Mouse (Mus musculus) midbrain, embryonic 16.5 days (tissue): ENCODE data around the gene Sergef. TPM values are rescaled to one million over a fixed set of nuclear protein-coding genes. Genes with fewer than 3 reads are reported as not detected.

Experiments used
- ATAC-seq: fragments of 200-750 bp; cut with Nextera tagmentation; 2 replicates; pipeline ENCODE4 v1.8.0; 2017; ENCODE audit warnings: moderate TSS enrichment
- H3K27ac ChIP-seq: fragments of 300-500 bp; sonication (generic); 2 replicates; pipeline ENCODE4 v1.5.1; 2014; ENCODE audit warnings: mild to moderate bottlenecking, low read length, mixed read lengths
- H3K27me3 ChIP-seq: fragments of 300-500 bp; sonication (generic); 2 replicates; pipeline ENCODE4 v1.6.1; 2014; ENCODE audit warnings: low read depth, low read length, mixed read lengths; ENCODE audit not compliant: control insufficient read depth, insufficient read depth
- H3K36me3 ChIP-seq: fragments of 300-500 bp; sonication (generic); 2 replicates; pipeline ENCODE4 v1.6.1; 2014; ENCODE audit warnings: mild to moderate bottlenecking, low read length, moderate library complexity, mixed read lengths; ENCODE audit not compliant: control insufficient read depth, insufficient read depth
- H3K4me1 ChIP-seq: fragments of 300-500 bp; sonication (generic); 2 replicates; pipeline ENCODE4 v1.6.1; 2014; ENCODE audit warnings: mild to moderate bottlenecking, low read length, mixed read lengths; ENCODE audit not compliant: control insufficient read depth, insufficient read depth
- H3K4me2 ChIP-seq: fragments of 300-500 bp; sonication (generic); 2 replicates; pipeline ENCODE4 v1.6.1; 2014; ENCODE audit warnings: mild to moderate bottlenecking, low read length, mixed read lengths
- H3K4me3 ChIP-seq: fragments of 300-500 bp; sonication (generic); 2 replicates; pipeline ENCODE4 v1.5.1; 2014; ENCODE audit warnings: low read depth, mild to moderate bottlenecking, low read length, moderate library complexity, mixed read lengths
- H3K9ac ChIP-seq: fragments of 300-500 bp; sonication (generic); 2 replicates; pipeline ENCODE4 v1.6.1; 2014; ENCODE audit warnings: low read depth, low read length, mixed read lengths
- H3K9me3 ChIP-seq: fragments of 300-500 bp; sonication (generic); replicated peaks from 2 replicates; pipeline ENCODE4 v1.6.1; 2014; ENCODE audit warnings: mild to moderate bottlenecking, low read length, mixed read lengths; ENCODE audit not compliant: control insufficient read depth, poor library complexity, severe bottlenecking
- WGBS: fragments of 180-500 bp; shearing (Covaris S2); extraction: QIAGEN DNeasy Blood & Tissue Kit; methylation state at CpG from one replicate; pipeline ENCODE4 v1.1.7; 2014; 5-methylcytosine and 5-hydroxymethylcytosine counted together
- polyA plus RNA-seq: library from polyadenylated mRNA; unstranded; fragments of >200 nt; fragmentation: Nextera tagmentation; extraction: Ambion mirVana; gene quantifications from 2 replicates; pipeline ENCODE4 v1.2.1, GENCODE M21; 2015

Sergef gene
- polyA plus RNA-seq, 1 experiment from 2014 or later = 45.8 TPM

DNA sequence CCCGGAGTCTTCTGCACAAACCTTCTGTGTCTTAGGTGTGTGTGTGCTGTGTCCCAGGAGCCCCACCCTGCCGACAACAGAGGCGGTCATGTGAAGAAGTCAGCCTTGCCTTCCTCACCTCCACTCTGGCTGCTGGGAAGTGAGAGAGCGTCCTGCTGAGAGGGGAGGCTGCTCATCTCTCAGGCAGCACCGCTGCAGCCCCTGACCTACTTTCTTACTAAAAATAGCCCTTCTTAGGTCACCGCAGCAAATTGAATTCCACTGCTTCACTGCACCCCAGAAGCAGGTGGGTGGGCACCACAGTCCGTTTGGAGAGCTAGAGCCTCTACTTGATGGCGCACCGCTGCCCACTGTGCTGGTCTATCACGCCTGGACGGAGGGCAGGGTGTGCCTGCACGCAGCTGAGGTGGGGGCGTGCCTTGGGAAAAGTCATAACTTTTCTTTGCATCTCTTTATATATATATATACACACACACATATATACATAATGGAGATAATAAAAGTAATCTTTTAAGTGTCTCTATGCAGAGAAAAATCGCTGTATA, 147.4 kb downstream of the Sergef start:
- Histone ChIP-seq H3K4me1 (peaks cover 9% of the 10 kb centered on the region), H3K4me3 (no peak overlapping the region), H3K27me3 (no peaks in the 10 kb centered on the region), H3K27ac (peak overlapping the region; percentile 43), H3K9me3 (no peaks in the 10 kb centered on the region), H3K9ac (no peak overlapping the region), H3K36me3 (no peaks in the 10 kb centered on the region), H3K4me2 (no peak overlapping the region)
- 57% methylated on average over 14 of the region's 14 CpGs for WGBS
- peak; percentile 66; the same call in 1 of the 2 replicates for ATAC-seq

GRCm38 (mm10) chr7:46487354-46487753, 152.3 kb downstream of the Sergef start:
- no peaks in the 10 kb centered on the region for H3K36me3 ChIP-seq
- no peaks in the 10 kb centered on the region for H3K27me3 ChIP-seq
- WGBS = 19% methylated on average over 4 of the region's 4 CpGs
- no peaks in the 10 kb centered on the region for H3K9me3 ChIP-seq
- H3K4me3 ChIP-seq = no peak overlapping the region
- ATAC-seq = no peak
- H3K4me1 ChIP-seq = peaks cover 15% of the 10 kb centered on the region
- no peak overlapping the region for H3K4me2 ChIP-seq
- no peak overlapping the region for H3K27ac ChIP-seq
- no peak overlapping the region for H3K9ac ChIP-seq

- no peak overlapping the region for H3K9ac ChIP-seq
Measured at GRCm38 (mm10) chr7:46486761-46487160, 152.8 kb downstream of the Sergef start.

DNA sequence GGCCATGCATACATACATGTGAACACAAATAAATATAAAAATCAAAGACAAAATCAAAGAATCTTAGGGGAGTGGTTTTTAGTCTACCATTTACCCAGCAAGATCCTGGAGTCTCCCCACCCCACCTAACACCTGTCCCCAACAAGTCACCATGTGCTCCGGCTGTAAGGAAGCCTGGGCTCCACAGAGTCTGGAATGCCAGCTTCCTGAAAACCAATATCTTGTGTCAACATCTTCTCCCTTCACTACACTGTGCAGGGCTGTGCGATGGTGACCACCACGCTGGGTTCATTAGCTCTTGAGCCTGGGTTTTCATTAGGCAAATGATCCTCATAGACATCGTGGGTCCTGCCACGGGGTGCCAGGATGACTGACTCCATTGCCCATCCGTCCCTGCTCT, 155.4 kb downstream of the Sergef start:
- Histone ChIP-seq H3K4me3 (no peak overlapping the region), H3K4me1 (0 out of 2 replicates have a peak, but pooled peaks cover 6% of the 10 kb centered on the region)
- WGBS = 85% methylated on average over 6 of the region's 6 CpGs

More at GRCm38 (mm10) chr7:46486761-46487160, 152.8 kb downstream of the Sergef start:
- Histone ChIP-seq H3K27ac (no peak overlapping the region), H3K36me3 (no peaks in the 10 kb centered on the region), H3K4me3 (no peak overlapping the region), H3K27me3 (no peaks in the 10 kb centered on the region), H3K4me1 (peaks cover 11% of the 10 kb centered on the region; the same call in 1 of the 2 replicates), H3K4me2 (no peak overlapping the region), H3K9me3 (no peaks in the 10 kb centered on the region)
- 74% methylated on average over 5 of the region's 5 CpGs for WGBS
- ATAC-seq = no peak

DNA sequence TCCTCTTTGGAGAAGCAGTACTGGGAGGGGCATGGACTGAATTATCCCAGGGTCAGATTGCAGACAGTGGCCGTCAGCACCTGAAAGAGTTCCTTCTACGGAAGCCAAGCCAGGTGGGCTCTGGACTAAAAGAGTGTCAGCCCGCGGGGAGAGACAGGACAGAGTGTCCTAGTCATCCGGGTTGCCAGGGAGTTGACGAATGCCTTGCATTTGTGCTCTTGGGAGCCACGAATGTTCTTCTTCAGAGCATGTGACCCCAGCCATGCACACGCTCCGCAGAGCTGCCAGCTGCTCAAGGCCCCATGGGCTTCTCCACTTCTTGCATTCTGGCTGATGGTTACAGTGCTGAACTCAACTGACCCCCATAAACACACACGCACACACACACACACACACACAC, 156.6 kb downstream of the Sergef start:
- Histone ChIP-seq H3K4me1 (0 out of 2 replicates have a peak, but pooled peaks cover 6% of the 10 kb centered on the region), H3K36me3 (no peaks in the 10 kb centered on the region), H3K27me3 (no peaks in the 10 kb centered on the region), H3K9ac (no peak overlapping the region), H3K4me2 (no peak overlapping the region), H3K9me3 (no peaks in the 10 kb centered on the region), H3K27ac (no peak overlapping the region), H3K4me3 (no peak overlapping the region)
- WGBS = 69% methylated on average over 10 of the region's 10 CpGs
- no peak for ATAC-seq

More for the DNA sequence above, 155.4 kb downstream of the Sergef start:
- Histone ChIP-seq H3K36me3 (no peaks in the 10 kb centered on the region), H3K9me3 (no peaks in the 10 kb centered on the region), H3K4me2 (no peak overlapping the region), H3K27ac (no peak overlapping the region), H3K27me3 (no peaks in the 10 kb centered on the region), H3K9ac (no peak overlapping the region)
- ATAC-seq = no peak

DNA sequence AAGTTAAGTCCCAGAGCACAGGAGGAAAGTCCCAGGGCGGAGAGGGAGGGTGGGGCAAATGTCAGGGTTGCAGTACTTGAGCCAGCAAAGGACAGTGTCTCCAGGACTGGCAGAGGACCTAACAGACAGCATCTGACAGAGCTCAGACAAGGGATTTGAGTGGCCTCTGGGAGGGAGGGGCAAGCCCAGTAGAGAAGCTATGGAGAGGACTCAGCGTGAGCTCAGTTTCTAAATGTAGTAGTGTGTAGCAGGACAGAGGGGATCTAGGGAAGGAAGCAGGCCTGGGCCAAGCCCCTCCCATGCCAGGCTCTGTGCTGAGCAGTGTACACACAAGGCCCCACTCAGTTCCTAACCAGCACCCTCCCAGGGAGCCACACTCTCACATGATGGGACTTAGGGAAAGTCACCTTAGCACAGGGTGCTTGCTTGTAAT, 157.5 kb downstream of the Sergef start:
- H3K27ac ChIP-seq = no peak overlapping the region
- no peak overlapping the region for H3K4me3 ChIP-seq
- H3K9me3 ChIP-seq = no peaks in the 10 kb centered on the region
- no peaks in the 10 kb centered on the region for H3K27me3 ChIP-seq
- no peaks in the 10 kb centered on the region for H3K36me3 ChIP-seq
- H3K9ac ChIP-seq = no peak overlapping the region
- 0 out of 2 replicates have a peak, but pooled peaks have one; percentile 51 for ATAC-seq
- H3K4me2 ChIP-seq = no peak overlapping the region
- H3K4me1 ChIP-seq = 0 out of 2 replicates have a peak, but pooled peaks cover 6% of the 10 kb centered on the region
- WGBS = 78% methylated on average over 2 of the region's 2 CpGs

GRCm38 (mm10) chr7:46479793-46480192, 159.8 kb downstream of the Sergef start:
- ATAC-seq = no peak
- Histone ChIP-seq H3K36me3 (no peaks in the 10 kb centered on the region), H3K4me2 (no peak overlapping the region), H3K4me1 (0 out of 2 replicates have a peak, but pooled peaks cover 6% of the 10 kb centered on the region), H3K9ac (no peak overlapping the region), H3K9me3 (no peaks in the 10 kb centered on the region), H3K27ac (no peak overlapping the region), H3K4me3 (no peak overlapping the region), H3K27me3 (no peaks in the 10 kb centered on the region)
- WGBS = 74% methylated on average over 6 of the region's 6 CpGs

- no peaks in the 10 kb centered on the region for H3K27me3 ChIP-seq
- no peaks in the 10 kb centered on the region for H3K9me3 ChIP-seq
- ATAC-seq = no peak
- no peaks in the 10 kb centered on the region for H3K36me3 ChIP-seq
- no peak overlapping the region for H3K27ac ChIP-seq
- WGBS = 90% methylated on average over 3 of the region's 3 CpGs
- H3K4me2 ChIP-seq = no peak overlapping the region
- H3K9ac ChIP-seq = no peak overlapping the region
- peaks cover 9% of the 10 kb centered on the region for H3K4me1 ChIP-seq
- H3K4me3 ChIP-seq = no peak overlapping the region
Measured at GRCm38 (mm10) chr7:46477456-46477855, 162.2 kb downstream of the Sergef start.

GRCm38 (mm10) chr7:46475464-46475863, 164.1 kb downstream of the Sergef start:
- WGBS = 69% methylated on average over 5 of the region's 5 CpGs
- no peak overlapping the region for H3K27ac ChIP-seq
- H3K4me1 ChIP-seq = peaks cover 9% of the 10 kb centered on the region
- no peak overlapping the region for H3K4me3 ChIP-seq
- no peaks in the 10 kb centered on the region for H3K27me3 ChIP-seq
- no peaks in the 10 kb centered on the region for H3K9me3 ChIP-seq
- no peaks in the 10 kb centered on the region for H3K36me3 ChIP-seq
- no peak overlapping the region for H3K9ac ChIP-seq
- H3K4me2 ChIP-seq = no peak overlapping the region
- ATAC-seq = no peak
